Mouse (Mus musculus) kidney, embryonic 14.5 days (tissue): ENCODE measurements around the gene Fhit. TPM values are rescaled to one million over a fixed set of nuclear protein-coding genes. Genes with fewer than 3 reads are reported as not detected.
A peak's percentile ranks its signal among the peaks of the same experiment; 100 is the strongest.

ENCODE experiments used
- ATAC-seq: fragments of 200-750 bp; cut with Nextera tagmentation; 2 replicates; pipeline ENCODE4 v1.8.0; 2017; ENCODE audit warnings: moderate number of reproducible peaks, mild to moderate bottlenecking, moderate TSS enrichment, moderate library complexity; ENCODE audit not compliant: low FRiP score, low TSS enrichment
- H3K27ac ChIP-seq: fragments of 300-500 bp; sonication (generic); 2 replicates; pipeline ENCODE4 v1.5.1; 2014; ENCODE audit warnings: low read depth, mild to moderate bottlenecking, low read length, moderate library complexity, mixed read lengths
- H3K27me3 ChIP-seq: fragments of 300-500 bp; sonication (generic); 2 replicates; pipeline ENCODE4 v1.6.1; 2014; ENCODE audit warnings: mild to moderate bottlenecking, low read length; ENCODE audit not compliant: control insufficient read depth, insufficient read depth
- H3K36me3 ChIP-seq: fragments of 300-500 bp; sonication (generic); 2 replicates; pipeline ENCODE4 v1.6.1; 2014; ENCODE audit warnings: low read length, mixed read lengths; ENCODE audit not compliant: control insufficient read depth, insufficient read depth
- H3K4me1 ChIP-seq: fragments of 300-500 bp; sonication (generic); 2 replicates; pipeline ENCODE4 v1.6.1; 2014; ENCODE audit warnings: low read length, mixed read lengths; ENCODE audit not compliant: control insufficient read depth, insufficient read depth
- H3K4me2 ChIP-seq: fragments of 300-500 bp; sonication (generic); replicated peaks from 2 replicates; pipeline ENCODE4 v1.6.1; 2014; ENCODE audit warnings: low read depth, mild to moderate bottlenecking, low read length
- H3K4me3 ChIP-seq: fragments of 300-500 bp; sonication (generic); 2 replicates; pipeline ENCODE4 v1.5.1; 2014; ENCODE audit warnings: mild to moderate bottlenecking, low read length
- H3K9ac ChIP-seq: fragments of 300-500 bp; sonication (generic); 2 replicates; pipeline ENCODE4 v1.6.1; 2014; ENCODE audit warnings: low read depth, mild to moderate bottlenecking, low read length, moderate library complexity
- H3K9me3 ChIP-seq: fragments of 300-500 bp; sonication (generic); 2 replicates; pipeline ENCODE4 v1.6.1; 2016; ENCODE audit warnings: low read length; ENCODE audit not compliant: control insufficient read depth
- WGBS: fragments of 180-500 bp; shearing (Covaris S2); extraction: QIAGEN DNeasy Blood & Tissue Kit; methylation state at CpG from one replicate; pipeline ENCODE4 v1.1.7; 2014; 5-methylcytosine and 5-hydroxymethylcytosine counted together
- polyA plus RNA-seq: library from polyadenylated mRNA; unstranded; fragments of >200 nt; fragmentation: Nextera tagmentation; extraction: Ambion mirVana; gene quantifications from 2 replicates; pipeline ENCODE4 v1.2.1, GENCODE M21; 2014

The Fhit gene
- polyA plus RNA-seq, 1 experiment from 2014 or later: 7.0 TPM

- H3K4me2 ChIP-seq: peak overlapping the region; percentile 33
- H3K36me3 ChIP-seq: no peaks in the 10 kb centered on the region
- H3K9me3 ChIP-seq: no peaks in the 10 kb centered on the region
- peak overlapping the region; percentile 19; the same call in 1 of the 2 replicates for H3K27ac ChIP-seq
- H3K4me1 ChIP-seq: 0 out of 2 replicates have a peak, but pooled peaks cover 5% of the 10 kb centered on the region
- no peaks in the 10 kb centered on the region for H3K27me3 ChIP-seq
- H3K4me3 ChIP-seq: peak overlapping the region; percentile 17; the same call in 1 of the 2 replicates
- no peak overlapping the region; the same call in 1 of the 2 replicates for H3K9ac ChIP-seq
- peak; percentile 93 for ATAC-seq
- 11% methylated on average over 14 of the region's 14 CpGs for WGBS
Observed at GRCm38 (mm10) chr14:10453001-10453861, 708.6 kb downstream of the Fhit start.

DNA sequence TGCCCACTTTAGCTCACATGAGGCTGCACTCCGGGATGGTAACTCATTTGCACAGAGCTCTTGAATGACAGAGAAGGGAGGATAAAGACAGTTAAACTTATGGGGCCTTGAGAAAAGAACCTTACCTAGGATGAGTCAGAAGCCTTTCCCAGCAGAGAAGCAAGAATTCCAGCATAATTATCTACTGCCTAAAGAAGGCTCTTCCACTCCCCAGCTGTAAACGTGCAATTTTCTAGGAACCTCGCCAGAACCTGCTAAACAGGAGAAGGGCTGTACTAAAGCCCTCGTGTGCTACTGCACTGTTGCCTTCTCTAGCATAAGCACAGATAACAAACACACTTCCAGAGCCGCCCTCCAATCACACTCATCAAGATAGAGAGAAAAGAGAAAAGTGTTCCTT, 709.6 kb downstream of the Fhit start:
- 63% methylated on average over 5 of the region's 5 CpGs for WGBS
- Histone ChIP-seq H3K9me3 (no peaks in the 10 kb centered on the region), H3K4me2 (no peak overlapping the region), H3K36me3 (no peaks in the 10 kb centered on the region), H3K27me3 (no peaks in the 10 kb centered on the region), H3K4me1 (0 out of 2 replicates have a peak, but pooled peaks cover 5% of the 10 kb centered on the region), H3K9ac (no peak overlapping the region), H3K4me3 (no peak overlapping the region), H3K27ac (no peak overlapping the region)
- ATAC-seq: no peak

GRCm38 (mm10) chr14:10445360-10445759, 716.5 kb downstream of the Fhit start:
- Histone ChIP-seq H3K9me3 (no peaks in the 10 kb centered on the region), H3K4me1 (no peaks in the 10 kb centered on the region), H3K4me2 (no peak overlapping the region), H3K4me3 (no peak overlapping the region), H3K27me3 (no peaks in the 10 kb centered on the region), H3K27ac (no peak overlapping the region), H3K9ac (no peak overlapping the region), H3K36me3 (no peaks in the 10 kb centered on the region)
- no peak for ATAC-seq

DNA sequence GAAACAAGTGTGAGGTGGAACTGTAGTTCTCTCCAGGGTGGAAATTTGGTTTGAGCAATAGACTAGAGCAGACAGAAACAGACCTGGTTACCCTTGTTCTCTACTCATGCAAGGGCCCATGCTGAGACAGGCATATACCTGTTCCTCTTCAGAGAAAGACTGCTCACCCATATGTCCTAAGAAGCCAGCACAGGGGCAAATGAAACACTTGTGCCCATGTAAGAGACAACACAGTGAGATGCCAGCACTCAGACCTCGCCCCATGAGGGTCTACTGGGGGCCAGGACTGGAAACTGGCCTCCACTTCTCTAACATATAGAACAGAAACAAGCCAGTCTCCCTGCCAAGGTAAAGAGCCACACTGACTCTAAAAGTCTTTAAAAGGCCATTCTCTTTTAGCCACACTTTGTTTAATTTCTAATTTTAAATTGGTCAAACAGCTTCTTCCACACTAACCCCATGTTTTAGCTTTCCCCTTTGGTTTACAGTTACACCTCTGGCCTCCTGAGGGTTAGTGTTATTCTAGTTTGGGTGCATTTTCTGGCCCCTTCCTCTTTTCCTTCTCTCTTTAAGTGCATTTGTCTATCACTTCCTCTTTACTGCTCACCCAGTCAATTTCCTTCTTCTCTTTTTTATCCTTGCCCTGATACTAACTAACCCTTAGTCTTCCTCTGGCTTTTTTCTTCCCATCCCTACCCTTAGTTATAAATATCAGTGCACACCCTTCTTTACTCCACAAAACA, 722.7 kb downstream of the Fhit start:
- Histone ChIP-seq H3K4me2 (no peak overlapping the region), H3K27me3 (no peaks in the 10 kb centered on the region), H3K4me1 (no peaks in the 10 kb centered on the region), H3K36me3 (no peaks in the 10 kb centered on the region), H3K9me3 (no peaks in the 10 kb centered on the region), H3K9ac (no peak overlapping the region), H3K27ac (no peak overlapping the region), H3K4me3 (no peak overlapping the region)
- 68% methylated on average over 1 of the region's 1 CpGs for WGBS
- no peak for ATAC-seq

DNA sequence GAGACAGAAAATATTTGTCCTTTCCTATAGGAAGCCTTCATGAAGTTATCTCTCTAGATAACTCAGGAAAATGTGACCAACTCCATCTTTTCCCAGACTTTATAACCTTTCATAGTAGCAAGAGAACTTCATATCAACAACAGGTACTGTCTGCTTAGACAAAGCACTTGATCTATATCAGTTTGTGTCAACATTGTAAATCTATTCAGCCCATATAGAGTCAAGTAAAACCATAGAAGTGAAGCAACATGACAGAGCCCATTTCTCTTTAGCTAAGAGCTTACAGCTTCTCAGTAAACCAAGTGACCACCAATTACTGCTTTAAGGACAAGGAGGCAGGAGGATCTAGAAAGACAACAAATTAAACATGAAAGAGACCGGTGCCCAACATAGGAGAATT, 725.6 kb downstream of the Fhit start:
- Histone ChIP-seq H3K4me3 (no peak overlapping the region), H3K27me3 (no peaks in the 10 kb centered on the region), H3K9me3 (no peaks in the 10 kb centered on the region), H3K9ac (no peak overlapping the region), H3K27ac (no peak overlapping the region), H3K36me3 (no peaks in the 10 kb centered on the region), H3K4me1 (no peaks in the 10 kb centered on the region), H3K4me2 (no peak overlapping the region)
- ATAC-seq: no peak
- 79% methylated on average over 1 of the region's 1 CpGs for WGBS

GRCm38 (mm10) chr14:10432502-10432901, 729.3 kb downstream of the Fhit start:
- no peak overlapping the region for H3K9ac ChIP-seq
- H3K4me2 ChIP-seq: no peak overlapping the region
- H3K27me3 ChIP-seq: no peaks in the 10 kb centered on the region
- H3K4me1 ChIP-seq: no peaks in the 10 kb centered on the region
- no peak for ATAC-seq
- H3K27ac ChIP-seq: no peak overlapping the region
- WGBS: 96% methylated on average over 2 of the region's 2 CpGs
- no peak overlapping the region for H3K4me3 ChIP-seq
- H3K36me3 ChIP-seq: no peaks in the 10 kb centered on the region
- no peaks in the 10 kb centered on the region for H3K9me3 ChIP-seq

GRCm38 (mm10) chr14:10430396-10431000, 731.3 kb downstream of the Fhit start:
- H3K9ac ChIP-seq: no peak overlapping the region
- no peaks in the 10 kb centered on the region for H3K9me3 ChIP-seq
- H3K27ac ChIP-seq: no peak overlapping the region
- H3K27me3 ChIP-seq: no peaks in the 10 kb centered on the region
- 93% methylated on average over 3 of the region's 3 CpGs for WGBS
- H3K4me2 ChIP-seq: no peak overlapping the region
- no peaks in the 10 kb centered on the region for H3K4me1 ChIP-seq
- no peaks in the 10 kb centered on the region for H3K36me3 ChIP-seq
- no peak overlapping the region for H3K4me3 ChIP-seq
- no peak for ATAC-seq

DNA sequence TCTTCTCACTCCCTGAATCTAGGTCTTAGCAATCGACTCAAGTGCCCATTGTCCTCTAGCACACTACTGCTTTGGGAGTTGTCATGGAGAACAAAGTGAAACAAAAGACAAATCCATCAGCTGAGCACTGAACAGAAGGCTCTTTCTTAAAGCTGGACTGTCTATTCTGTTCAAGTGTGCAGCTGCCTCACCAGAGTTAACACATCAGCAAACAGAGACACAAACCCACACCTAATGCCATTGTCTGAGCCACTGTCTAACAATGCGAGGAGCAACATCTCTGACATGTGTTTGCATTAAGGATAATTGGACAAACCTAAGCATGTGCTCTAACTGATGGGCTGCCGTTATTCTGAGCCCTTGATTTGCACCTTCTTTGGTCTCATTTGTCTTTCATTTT, 738.3 kb downstream of the Fhit start:
- no peak overlapping the region for H3K9ac ChIP-seq
- H3K4me3 ChIP-seq: no peak overlapping the region
- ATAC-seq: no peak
- no peak overlapping the region for H3K4me2 ChIP-seq
- H3K4me1 ChIP-seq: no peaks in the 10 kb centered on the region
- no peaks in the 10 kb centered on the region for H3K36me3 ChIP-seq
- no peaks in the 10 kb centered on the region for H3K9me3 ChIP-seq
- WGBS: 90% methylated on average over 3 of the region's 3 CpGs
- H3K27ac ChIP-seq: no peak overlapping the region
- no peaks in the 10 kb centered on the region for H3K27me3 ChIP-seq

- Histone ChIP-seq H3K27me3 (no peaks in the 10 kb centered on the region), H3K9me3 (no peaks in the 10 kb centered on the region), H3K36me3 (no peaks in the 10 kb centered on the region), H3K9ac (no peak overlapping the region), H3K4me3 (no peak overlapping the region), H3K27ac (no peak overlapping the region), H3K4me1 (no peaks in the 10 kb centered on the region), H3K4me2 (no peak overlapping the region)
- 68% methylated on average over 1 of the region's 1 CpGs for WGBS
- no peak for ATAC-seq
Observed at GRCm38 (mm10) chr14:10422261-10422660, 739.6 kb downstream of the Fhit start.
